Mouse (Mus musculus) lung, postnatal 0 days (tissue): ENCODE measurements at regions not wholly inside any gene's neighbourhood (a gene's known extent, or its start where the extent isn't known, plus 50 kb on each side); places are given as distances from the start of the nearest gene placed in this dataset.

ENCODE experiments used
- ATAC-seq: fragments of 200-750 bp; cut with Nextera tagmentation; 2 replicates; pipeline ENCODE4 v1.8.0; 2017; ENCODE audit warnings: moderate library complexity
- DNase-seq: peaks from one replicate; pipeline ENCODE4 v3.0.0-alpha.2; 2016; ENCODE audit warnings: low spot score
- H3K27ac ChIP-seq: fragments of 300-500 bp; sonication (generic); 2 replicates; pipeline ENCODE4 v1.5.1; 2014; ENCODE audit warnings: antibody characterized with exemption, mild to moderate bottlenecking, low read length, mixed read lengths
- H3K27me3 ChIP-seq: fragments of 300-500 bp; sonication (generic); replicated peaks from 2 replicates; pipeline ENCODE4 v1.6.1; 2014; ENCODE audit warnings: low read length, mixed read lengths; ENCODE audit not compliant: insufficient read depth
- H3K36me3 ChIP-seq: fragments of 300-500 bp; sonication (generic); 2 replicates; pipeline ENCODE4 v1.6.1; 2014; ENCODE audit warnings: low read length, mixed read lengths; ENCODE audit not compliant: insufficient read depth
- H3K4me1 ChIP-seq: fragments of 300-500 bp; sonication (generic); 2 replicates; pipeline ENCODE4 v1.6.1; 2014; ENCODE audit warnings: antibody characterized with exemption, low read depth, low read length, mixed read lengths; ENCODE audit not compliant: insufficient read depth
- H3K4me2 ChIP-seq: fragments of 300-500 bp; sonication (generic); replicated peaks from 2 replicates; pipeline ENCODE4 v1.6.1; 2014; ENCODE audit warnings: low read depth, mild to moderate bottlenecking, low read length, moderate library complexity, mixed read lengths
- H3K4me3 ChIP-seq: fragments of 300-500 bp; sonication (generic); 2 replicates; pipeline ENCODE4 v1.5.1; 2014; ENCODE audit warnings: low read depth, low read length
- H3K9ac ChIP-seq: fragments of 300-500 bp; sonication (generic); replicated peaks from 2 replicates; pipeline ENCODE4 v1.6.1; 2014; ENCODE audit warnings: low read depth, mild to moderate bottlenecking
- H3K9me3 ChIP-seq: fragments of 300-500 bp; sonication (generic); 2 replicates; pipeline ENCODE4 v1.6.1; 2016; ENCODE audit warnings: low read length, mixed read lengths
- CTCF ChIP-seq: IDR thresholded peaks from 2 replicates; pipeline ENCODE4 v1.5.1; 2016; ENCODE audit warnings: antibody characterized with exemption, mild to moderate bottlenecking
- EP300 ChIP-seq: IDR thresholded peaks from 2 replicates; pipeline ENCODE4 v1.6.1; 2016; ENCODE audit warnings: antibody characterized with exemption, mild to moderate bottlenecking, control low read depth
- WGBS: fragments of 180-500 bp; shearing (Covaris S2); extraction: QIAGEN DNeasy Blood & Tissue Kit; methylation state at CpG from one replicate; pipeline ENCODE4 v1.1.7; 2014; 5-methylcytosine and 5-hydroxymethylcytosine counted together

DNA sequence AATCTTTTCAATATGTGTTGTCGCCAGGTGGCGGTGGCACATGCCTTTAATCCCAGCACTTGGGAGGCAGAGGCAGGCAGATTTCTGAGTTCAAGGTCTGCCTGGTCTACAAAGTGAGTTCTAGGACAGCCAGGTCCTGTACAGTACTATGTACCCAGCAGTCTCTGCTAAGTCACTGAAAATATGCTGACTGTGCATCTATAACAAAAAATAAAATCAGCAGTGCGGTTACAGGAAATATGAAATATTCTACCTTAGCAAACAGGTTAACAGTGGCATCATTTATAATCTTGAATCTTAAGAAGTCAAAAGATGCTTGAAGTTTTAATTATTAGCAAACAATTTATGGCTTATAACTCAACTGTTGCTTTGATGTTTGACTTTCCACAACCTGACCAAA, 265.5 kb downstream of the Epha7 start:
- Histone ChIP-seq H3K4me1 (no peaks in the 10 kb centered on the region), H3K9me3 (no peaks in the 10 kb centered on the region), H3K27me3 (no peaks in the 10 kb centered on the region), H3K4me3 (no peak overlapping the region), H3K4me2 (no peak overlapping the region), H3K27ac (no peak overlapping the region), H3K9ac (no peak overlapping the region), H3K36me3 (no peaks in the 10 kb centered on the region)
- ATAC-seq (no peak), DNase-seq (no peak)
- WGBS = over 99% methylated on average over 3 of the region's 3 CpGs
- TF ChIP-seq EP300 (no peak), CTCF (no peak)

- Histone ChIP-seq H3K27ac (no peak overlapping the region), H3K4me2 (no peak overlapping the region), H3K4me1 (no peaks in the 10 kb centered on the region), H3K9ac (no peak overlapping the region), H3K9me3 (no peaks in the 10 kb centered on the region), H3K27me3 (no peaks in the 10 kb centered on the region), H3K4me3 (no peak overlapping the region), H3K36me3 (no peaks in the 10 kb centered on the region)
- TF ChIP-seq EP300 (no peak), CTCF (no peak)
- ATAC-seq = no peak
- DNase-seq = no peak
- 73% methylated on average over 5 of the region's 5 CpGs for WGBS
Observed at GRCm38 (mm10) chr4:29083545-29084290, 270.8 kb downstream of the Epha7 start.

- WGBS = 18% methylated on average over 4 of the region's 4 CpGs
- no peak for TF ChIP-seq CTCF
- no peak for TF ChIP-seq EP300
- Histone ChIP-seq H3K36me3 (no peaks in the 10 kb centered on the region), H3K27me3 (no peaks in the 10 kb centered on the region), H3K4me3 (no peak overlapping the region), H3K27ac (no peak overlapping the region), H3K4me1 (no peaks in the 10 kb centered on the region), H3K4me2 (no peak overlapping the region), H3K9me3 (no peaks in the 10 kb centered on the region), H3K9ac (no peak overlapping the region)
- no peak for ATAC-seq
- DNase-seq = peak; percentile 9
Observed at GRCm38 (mm10) chr4:29090949-29091348, 278.0 kb downstream of the Epha7 start.

DNA sequence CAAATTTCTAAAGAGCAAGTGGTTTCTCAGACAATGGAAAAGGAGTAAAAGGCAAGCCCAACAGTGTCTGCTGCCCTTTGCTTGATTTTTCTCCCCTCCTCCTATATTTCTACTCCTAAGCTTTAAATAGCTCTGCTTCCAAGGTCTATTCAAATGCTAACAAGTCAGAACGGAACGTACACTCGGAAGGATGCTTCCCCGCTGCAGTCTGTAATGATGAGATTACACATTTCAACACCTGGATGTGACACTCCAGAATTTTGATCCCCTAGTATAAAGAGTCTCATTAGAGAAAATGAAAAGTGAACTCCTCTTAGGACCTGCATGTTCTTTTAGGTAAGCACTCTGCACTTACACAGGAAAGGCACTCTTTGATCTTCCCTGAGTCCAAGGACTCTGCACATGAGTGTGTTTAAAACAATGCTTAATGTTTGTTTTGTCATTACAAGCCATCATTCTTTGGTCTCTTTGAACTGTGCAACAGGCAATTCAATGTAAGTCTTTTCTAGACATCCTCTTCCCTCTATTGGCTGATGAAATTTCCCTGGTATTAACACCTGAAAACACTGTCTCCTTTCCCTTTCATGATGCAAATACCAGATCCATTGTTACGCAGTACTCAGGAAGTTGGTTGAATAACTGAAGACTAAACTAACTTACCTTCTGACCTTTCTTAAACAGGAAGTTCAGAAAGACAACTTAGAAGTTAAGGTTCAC, 278.7 kb downstream of the Epha7 start:
- H3K27ac ChIP-seq = no peak overlapping the region

GRCm38 (mm10) chr4:29102373-29102772, 289.4 kb downstream of the Epha7 start:
- DNase-seq (no peak), ATAC-seq (no peak)
- no peak overlapping the region for H3K27ac ChIP-seq
- no peaks in the 10 kb centered on the region for H3K9me3 ChIP-seq
- no peak overlapping the region for H3K4me2 ChIP-seq
- no peaks in the 10 kb centered on the region for H3K36me3 ChIP-seq
- no peak overlapping the region for H3K4me3 ChIP-seq
- TF ChIP-seq EP300 (no peak), CTCF (no peak)
- no peaks in the 10 kb centered on the region for H3K27me3 ChIP-seq
- H3K9ac ChIP-seq = no peak overlapping the region
- H3K4me1 ChIP-seq = no peaks in the 10 kb centered on the region
- 54% methylated on average over 2 of the region's 2 CpGs for WGBS

More for the DNA sequence above, 278.7 kb downstream of the Epha7 start:
- no peak overlapping the region for H3K4me2 ChIP-seq
- no peak overlapping the region for H3K4me3 ChIP-seq
- no peaks in the 10 kb centered on the region for H3K36me3 ChIP-seq
- no peak overlapping the region for H3K9ac ChIP-seq
- H3K9me3 ChIP-seq = no peaks in the 10 kb centered on the region
- DNase-seq = peak; percentile 37
- 40% methylated on average over 5 of the region's 5 CpGs for WGBS
- H3K4me1 ChIP-seq = no peaks in the 10 kb centered on the region
- TF ChIP-seq CTCF (no peak), EP300 (peak; percentile 30; the same call in 1 of the 2 replicates)
- H3K27me3 ChIP-seq = no peaks in the 10 kb centered on the region
- ATAC-seq = peak; percentile 61

GRCm38 (mm10) chr4:29103414-29103813, 290.5 kb downstream of the Epha7 start:
- DNase-seq = peak; percentile 88
- no peaks in the 10 kb centered on the region for H3K36me3 ChIP-seq
- H3K4me1 ChIP-seq = no peaks in the 10 kb centered on the region
- peak; percentile 87 for ATAC-seq
- no peaks in the 10 kb centered on the region for H3K27me3 ChIP-seq
- no peaks in the 10 kb centered on the region for H3K9me3 ChIP-seq
- 32% methylated on average over 1 of the region's 1 CpGs for WGBS
- H3K4me2 ChIP-seq = no peak overlapping the region
- H3K9ac ChIP-seq = no peak overlapping the region
- no peak overlapping the region for H3K4me3 ChIP-seq
- no peak overlapping the region for H3K27ac ChIP-seq
- TF ChIP-seq EP300 = peak; percentile 74
- no peak for TF ChIP-seq CTCF
